Mouse (Mus musculus): ENCODE data around the gene Zcchc14.

DNA sequence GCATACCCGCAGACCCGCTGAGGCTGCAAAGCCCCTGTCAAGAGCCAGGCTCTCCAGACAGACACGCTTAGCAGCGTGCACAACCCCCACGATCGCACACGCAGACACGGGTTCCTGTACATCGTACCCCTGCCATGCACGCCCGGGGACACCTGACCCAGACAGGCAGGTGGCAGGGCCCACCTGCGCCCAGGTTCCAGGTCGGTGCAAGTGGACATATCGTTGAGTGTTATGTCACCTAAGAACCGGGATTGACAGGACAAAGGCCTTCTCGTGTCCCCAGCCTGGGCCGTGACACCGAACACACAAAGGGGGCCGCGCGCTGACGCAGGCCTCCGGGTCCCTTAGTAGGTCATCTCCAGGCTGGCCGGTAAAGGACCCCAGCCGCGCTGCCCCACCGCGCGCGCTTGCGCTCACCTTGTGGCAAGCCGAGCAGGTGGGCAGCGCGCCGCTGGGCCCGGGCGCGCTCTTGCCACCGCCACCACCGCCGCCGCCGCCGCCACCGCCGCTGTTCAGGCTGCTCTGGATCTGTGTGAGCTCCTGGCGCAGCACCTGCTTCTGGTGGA is 1.3 kb downstream of the Zcchc14 start:
- TF ChIP-seq CTCF (IDR thresholded peaks at IDR 0.05; ENCODE audit: control insufficient read depth, insufficient read depth, insufficient read length) (no peak), USF1 (IDR thresholded peaks at IDR 0.05; ENCODE audit: low read depth) (no peak), MYOG (IDR thresholded peaks at IDR 0.05; ENCODE audit: control insufficient read depth, extremely low read depth, insufficient read length) (no peak), MAX (IDR thresholded peaks at IDR 0.05) (no peak), MYOD1 (IDR thresholded peaks at IDR 0.05; ENCODE audit: control insufficient read depth, insufficient read length, low read depth) (no peak), CEBPB (IDR thresholded peaks at IDR 0.05; ENCODE audit: low read depth) (no peak), FOSL1 (IDR thresholded peaks at IDR 0.05; ENCODE audit: insufficient read depth, low read length, poor library complexity, severe bottlenecking) (no peak)

Measured in C2C12 (cell line).